Mouse (Mus musculus): ENCODE measurements at regions not wholly inside any gene's neighbourhood (a gene's known extent, or its start where the extent isn't known, plus 50 kb on each side); places are given as distances from the start of the nearest gene placed in this dataset.
"Not testable (repeated sequence)": the region's sequence is repeated elsewhere in the genome, so short reads cannot be mapped to it uniquely, and the experiment has no call there.

DNA sequence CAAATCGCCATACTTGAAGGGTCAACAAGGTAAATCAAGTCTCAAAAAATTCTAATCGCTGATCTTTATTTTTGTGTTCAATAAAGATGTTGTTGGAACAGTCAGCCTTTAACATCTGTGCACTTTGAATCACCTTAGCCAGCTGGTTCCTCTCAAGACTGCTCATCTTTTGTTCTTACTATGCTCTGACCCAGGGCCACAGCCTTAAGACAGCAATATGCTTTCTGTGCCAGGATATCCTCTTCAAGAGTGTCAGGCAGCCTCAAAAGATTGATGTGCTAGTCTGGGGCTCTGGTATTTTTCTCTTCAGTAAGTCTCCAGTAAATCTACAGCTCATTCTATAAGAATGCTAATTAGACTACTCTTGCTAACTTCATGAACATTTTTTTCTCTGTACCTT lies 199.9 kb downstream of the Dph6 start:
- no peak for DNase-seq

DNA sequence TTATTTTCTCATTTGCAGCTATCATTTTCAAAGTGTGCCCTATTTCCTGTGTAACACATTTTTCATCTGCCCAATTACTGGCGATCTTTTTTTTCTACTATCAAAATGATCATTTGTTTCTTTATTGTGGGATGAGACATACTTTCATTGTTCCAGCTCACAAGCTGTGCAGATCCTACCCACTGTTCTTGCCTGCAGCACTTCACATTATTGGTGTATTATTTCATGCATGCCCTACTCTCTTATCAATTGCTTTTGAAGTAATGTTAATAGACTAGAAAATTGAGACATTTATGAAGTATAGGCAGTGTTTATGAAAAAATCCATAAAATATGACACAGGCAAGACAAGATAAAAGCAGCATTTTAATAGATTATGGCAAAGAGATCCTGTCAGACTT lies 204.6 kb downstream of the Dph6 start:
- no peak for DNase-seq

DNA sequence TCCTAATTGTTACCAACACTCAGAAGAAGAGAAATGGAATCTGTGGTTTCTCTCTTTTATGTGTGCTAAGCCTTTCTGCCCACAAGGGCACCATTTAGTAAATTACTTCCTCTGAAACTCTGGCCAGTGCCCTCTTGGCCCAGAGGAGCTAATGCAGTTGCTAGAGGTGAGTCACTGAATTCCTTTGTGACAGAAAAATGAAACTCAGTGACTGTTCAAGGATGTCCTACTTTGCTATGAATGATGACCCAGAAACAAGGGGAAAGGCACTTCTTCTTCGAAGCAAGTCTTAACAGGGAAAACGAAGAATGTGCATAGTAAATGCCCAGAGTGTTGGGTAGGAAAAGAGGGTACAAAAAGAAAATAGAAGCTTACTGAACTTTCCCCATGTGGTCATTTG lies 211.0 kb downstream of the Dph6 start:
- no peak for DNase-seq

DNA sequence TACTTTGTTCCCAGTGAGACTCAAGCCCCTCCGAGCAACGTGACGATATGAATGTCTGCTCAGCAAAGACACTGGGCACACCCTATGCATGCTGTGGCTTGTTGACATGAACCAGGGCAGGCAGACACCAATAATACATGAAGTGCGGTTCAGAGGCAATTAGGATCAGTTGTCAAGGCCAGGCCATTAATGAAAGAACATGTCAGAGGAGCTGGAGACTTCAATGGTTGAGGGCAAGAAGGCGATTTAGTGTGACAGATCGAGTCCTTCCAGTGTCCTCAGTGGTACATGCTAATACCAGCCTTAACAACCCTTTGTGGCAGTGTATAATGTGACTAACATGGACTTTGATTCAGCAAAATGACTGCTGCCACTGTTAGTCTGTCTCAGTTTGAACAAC lies 213.8 kb downstream of the Dph6 start:
- DNase-seq = no peak

DNA sequence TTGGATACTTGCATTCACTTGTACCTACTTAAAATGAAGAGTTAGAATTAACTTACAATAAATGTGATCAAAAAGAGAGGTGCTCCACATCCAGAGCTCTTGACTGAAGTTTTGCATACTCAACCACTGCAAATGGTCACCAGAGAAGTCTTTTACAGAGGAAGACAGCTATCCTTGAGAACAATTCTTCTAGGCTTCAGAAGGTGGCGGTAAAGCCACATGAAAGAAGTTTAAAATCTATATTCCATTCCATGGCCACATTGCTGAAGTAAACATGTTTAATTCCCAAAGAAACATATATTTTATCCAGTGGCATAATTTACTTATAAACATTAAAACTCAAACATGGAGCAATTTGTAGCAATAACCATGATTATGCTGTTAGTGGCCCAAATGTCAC lies 215.1 kb downstream of the Dph6 start:
- DNase-seq = no peak

DNA sequence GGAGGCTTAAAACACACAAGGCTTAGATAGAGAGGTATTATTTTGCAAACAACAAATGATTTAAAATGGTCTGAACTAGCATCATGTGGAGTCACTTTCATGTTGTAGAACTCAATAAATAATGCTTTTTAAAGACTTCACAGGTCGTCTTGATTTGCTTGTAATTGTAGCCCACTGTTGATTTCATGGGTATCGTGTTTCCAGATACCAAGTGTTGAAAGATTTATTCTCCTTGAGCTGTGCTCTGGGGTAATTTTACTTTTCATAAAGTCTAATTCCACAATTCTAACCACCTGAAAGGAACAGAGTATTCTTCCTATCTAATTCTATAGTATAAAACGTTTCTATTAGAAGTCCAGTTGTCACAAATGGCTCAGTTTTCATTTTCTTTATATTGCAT lies 216.7 kb downstream of the Dph6 start:
- DNase-seq = no peak

DNA sequence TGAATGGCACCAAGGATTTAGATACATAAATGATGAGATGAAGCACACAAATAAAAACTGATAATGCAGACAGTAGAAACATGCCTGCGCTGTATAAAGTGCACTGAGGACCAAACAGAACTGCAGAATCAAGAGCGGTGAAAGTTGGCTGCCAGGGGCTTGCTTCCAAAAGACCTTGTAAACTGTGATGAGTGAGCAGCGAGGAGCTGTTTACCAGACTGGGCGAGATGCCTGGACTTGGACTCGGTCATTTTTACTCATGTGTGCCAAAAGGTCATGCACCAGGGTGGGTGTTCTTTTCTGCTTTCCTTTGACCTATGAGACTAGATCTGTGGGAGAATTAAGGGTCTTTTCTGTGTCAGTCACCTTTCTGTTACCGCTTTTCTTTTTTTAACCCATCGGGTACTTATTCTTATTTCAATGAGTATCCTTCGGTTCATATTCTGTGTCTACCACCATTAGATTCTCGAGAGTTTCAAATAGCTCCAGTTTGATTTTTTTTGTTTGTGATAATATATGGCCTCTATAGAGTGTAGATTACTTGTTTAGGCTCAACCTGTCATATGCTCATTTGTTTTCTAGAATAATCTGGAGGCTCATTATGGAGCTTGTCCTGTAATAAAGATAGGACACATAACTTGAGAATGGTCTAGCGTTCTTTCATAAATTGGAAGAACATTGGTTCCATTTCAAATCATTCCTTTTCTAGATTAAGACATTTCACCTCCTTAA lies 226.3 kb upstream of the Zfp770 start:
- peak in 1 of 2 experiments; percentile 1 for DNase-seq

DNA sequence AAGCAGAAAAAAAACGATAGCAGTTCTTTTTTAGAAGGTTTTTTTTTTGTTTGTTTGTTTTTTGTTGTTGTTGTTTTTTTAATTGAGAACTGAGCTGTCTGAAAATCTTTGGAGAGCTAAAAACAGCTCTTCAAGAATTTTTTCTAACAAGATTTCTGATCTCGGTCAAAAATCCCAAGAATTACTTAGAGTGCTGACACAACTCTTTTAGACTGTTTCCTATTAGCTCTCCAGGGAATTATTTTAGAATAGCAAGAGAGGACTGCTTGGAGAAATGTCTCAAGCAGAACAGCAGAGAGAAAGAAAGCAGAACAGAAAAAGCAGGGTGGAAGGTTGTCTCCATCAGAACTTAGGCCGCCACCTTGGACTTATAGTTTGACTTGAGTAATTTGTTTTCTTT lies 218.1 kb upstream of the Zfp770 start:
- no peak for DNase-seq

DNA sequence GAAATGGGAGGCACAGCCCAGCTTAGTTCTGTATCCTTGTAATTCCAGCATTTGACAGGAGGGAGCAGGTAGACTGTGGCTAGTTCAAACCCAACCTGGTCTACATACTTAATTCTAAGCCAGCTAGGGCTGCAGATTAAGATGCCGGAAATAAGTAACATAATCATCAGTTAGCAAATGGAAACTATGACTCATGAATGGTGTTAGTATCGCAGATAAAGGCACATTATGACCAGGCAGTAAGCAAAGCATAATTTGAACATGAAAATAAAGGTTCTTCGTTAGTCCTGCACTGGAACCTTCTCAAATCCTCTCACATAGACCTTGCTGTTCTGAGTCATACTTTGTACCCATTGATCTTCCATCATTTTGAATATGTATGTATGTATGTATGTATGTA lies 211.7 kb upstream of the Zfp770 start:
- no peak for DNase-seq

DNA sequence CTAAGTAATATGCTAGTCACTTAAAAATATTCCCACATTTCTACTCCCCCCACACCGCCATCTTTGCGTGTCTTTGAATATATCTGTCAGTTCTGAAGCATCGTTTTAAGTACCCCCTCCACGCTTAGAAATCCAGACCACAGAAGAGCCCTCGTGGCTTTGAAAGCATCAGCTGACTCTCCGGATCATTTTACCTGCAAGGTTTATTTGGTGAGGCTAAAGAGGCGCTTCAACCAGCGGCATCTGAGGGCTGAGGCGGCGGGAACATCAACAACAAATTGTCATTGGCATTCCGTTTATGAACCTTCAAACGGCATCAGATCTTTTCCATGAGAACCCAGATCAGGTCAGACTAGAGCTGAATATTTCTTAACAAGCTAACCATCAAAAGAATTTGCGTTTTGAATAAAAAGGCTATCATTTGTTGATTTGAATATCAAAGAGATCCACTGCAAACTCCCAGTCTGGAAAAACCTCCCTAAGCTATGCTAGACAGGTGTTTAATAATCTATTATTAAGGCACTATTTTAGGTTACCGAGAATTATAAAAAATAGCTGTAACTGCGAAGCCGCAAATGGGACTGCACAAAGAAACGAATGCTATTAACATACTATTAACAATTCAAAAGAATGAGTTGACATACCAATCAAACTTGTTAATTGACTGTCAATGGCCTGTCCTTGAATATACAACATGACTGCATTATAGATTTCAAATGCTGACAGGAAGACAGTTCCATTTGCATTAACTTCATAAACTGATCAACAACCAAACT lies 210.9 kb upstream of the Zfp770 start:
- DNase-seq = no peak

DNA sequence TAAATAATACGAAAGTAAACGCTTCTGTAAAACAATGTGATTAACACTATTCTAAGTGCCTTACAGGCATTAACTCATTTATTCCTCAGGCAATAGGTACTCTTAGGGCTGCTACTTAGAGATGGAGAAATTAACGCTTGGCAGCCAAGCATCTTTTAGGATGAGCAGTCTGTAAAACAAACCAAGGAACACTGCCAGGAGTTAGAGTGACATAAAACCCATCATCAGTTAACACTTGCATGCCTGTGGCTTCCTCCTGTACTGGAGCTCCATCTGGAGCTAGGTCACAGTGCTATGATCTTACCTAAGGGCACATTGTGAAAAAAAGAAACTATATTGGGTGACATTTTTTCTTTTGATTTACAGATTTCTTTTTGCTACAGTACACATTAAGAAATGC lies 209.4 kb upstream of the Zfp770 start:
- DNase-seq = no peak

DNA sequence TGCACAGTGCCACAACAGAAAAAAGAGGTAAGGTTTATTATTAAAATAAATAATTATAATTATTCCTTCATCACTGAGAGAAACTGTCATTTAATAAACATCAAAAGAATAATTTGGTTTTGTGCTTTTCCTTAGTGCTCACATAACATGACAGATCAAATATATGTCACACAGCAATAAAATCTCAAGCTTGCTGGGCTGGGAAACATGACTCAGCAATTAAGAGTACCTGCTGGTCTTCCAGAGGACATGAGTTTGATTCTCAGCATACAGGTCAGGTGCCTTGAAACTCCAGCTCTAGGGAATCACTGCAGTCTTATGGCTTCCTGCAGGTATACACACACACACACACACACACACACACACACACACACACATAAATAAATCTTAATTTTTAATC lies 208.3 kb upstream of the Zfp770 start:
- no peak for DNase-seq

DNA sequence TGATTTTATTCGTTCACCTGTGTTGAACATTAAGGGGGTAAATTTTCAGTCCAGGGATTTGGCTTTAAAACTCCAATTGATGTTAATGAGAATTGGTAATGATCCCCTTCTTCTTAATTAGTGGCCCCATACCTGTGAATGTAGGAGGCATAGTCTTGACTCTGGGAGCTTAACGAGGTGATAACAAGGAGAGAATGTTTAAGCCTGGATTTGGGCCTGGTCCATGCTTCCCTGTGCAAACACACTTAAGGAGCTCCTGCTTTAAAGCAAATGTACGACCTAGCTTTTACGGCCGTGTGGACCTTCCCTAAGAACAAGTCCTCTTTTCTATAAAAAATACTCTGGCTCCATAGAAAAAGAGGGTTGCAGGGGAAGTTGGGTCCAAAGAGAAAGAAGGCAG lies 206.1 kb upstream of the Zfp770 start:
- DNase-seq = no peak

DNA sequence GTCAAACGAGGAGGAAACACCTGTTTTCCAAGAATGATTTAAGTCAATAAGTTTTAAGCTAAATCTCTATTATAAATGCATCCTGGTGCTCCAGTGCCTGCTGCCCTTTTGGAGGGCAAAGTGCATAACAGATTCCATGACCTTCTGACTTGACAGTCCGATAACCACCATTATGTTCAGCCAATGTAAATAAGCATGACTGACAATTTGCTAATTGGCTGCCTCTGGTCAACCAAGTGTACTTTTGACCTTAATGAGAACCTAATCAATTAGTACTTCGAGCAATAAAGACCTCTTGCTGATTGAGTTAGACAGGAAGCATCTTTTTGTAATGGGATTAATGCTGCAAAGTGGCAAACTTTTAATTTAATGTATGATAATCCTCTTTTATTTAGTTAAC lies 183.3 kb upstream of the Zfp770 start:
- DNase-seq = no peak

DNA sequence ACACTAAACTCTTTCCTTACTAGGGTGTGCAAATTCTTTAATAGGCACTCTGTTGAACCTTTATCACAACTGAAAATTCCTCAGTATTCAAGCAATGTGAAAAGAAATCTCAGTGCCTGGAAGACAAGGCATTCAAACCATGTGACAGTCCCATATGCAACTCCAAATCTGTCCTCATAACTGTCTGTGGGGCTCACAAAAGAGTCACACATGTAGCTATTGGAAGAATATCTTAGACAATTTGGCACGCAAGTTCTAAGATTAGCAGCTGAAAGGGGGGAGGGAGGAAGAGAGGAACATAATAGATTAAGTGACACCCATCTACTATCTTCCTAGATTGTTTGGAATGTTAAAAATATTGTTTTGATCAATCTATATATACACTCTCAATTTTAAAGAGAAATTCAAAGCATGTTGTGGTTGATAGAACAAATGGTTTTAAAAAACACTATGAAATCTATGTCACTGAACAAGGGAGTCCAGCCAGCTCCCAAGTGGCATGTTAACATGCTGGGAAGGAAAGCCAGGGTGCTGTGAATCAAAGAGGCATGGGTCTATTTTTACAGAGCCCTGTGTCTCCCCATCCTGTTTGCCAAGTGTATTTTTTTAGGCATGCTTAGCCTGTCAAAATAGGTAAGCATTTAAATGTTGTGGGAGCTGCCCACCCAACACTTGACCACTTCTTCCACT lies 177.7 kb upstream of the Zfp770 start:
- DNase-seq = no peak

DNA sequence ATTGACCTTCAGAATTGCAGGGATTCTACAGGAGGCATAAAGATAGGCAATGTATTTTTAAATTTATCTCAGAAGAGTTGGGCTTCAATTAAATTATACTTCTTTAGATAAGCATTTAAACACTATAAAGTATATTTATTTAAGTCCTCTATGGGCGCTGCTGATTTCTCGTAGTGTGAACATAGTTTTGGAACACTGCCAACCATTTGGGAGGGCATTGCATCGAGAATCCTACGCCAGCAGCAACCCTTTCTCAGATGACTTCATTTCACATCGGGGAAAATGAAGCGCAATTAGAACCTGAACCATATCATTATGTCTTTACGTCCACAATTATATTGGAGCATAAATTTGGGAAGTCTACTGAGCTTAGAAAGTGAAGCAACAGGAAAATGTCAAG lies 172.2 kb upstream of the Zfp770 start:
- DNase-seq = no peak

DNA sequence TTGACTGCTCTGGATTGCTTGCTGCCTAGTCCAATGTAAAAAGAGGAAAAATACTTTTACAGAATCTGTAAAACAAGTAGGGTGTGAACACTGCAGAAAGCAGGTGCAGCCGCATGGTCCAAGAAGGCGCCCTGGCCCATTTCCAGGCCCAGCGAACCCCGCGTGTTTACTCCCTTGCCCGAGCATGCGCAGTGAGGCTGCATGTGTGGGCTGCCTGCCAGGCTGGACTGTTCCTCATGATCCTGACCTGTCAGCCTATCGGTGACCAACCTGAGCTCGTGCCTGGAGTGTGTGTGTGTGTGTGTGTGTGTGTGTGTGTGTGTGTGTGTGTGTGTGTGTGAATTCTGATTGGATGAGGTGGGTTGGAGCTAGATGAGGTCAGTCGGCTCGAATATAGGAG lies 152.6 kb upstream of the Zfp770 start:
- DNase-seq = not testable (repeated sequence)

DNA sequence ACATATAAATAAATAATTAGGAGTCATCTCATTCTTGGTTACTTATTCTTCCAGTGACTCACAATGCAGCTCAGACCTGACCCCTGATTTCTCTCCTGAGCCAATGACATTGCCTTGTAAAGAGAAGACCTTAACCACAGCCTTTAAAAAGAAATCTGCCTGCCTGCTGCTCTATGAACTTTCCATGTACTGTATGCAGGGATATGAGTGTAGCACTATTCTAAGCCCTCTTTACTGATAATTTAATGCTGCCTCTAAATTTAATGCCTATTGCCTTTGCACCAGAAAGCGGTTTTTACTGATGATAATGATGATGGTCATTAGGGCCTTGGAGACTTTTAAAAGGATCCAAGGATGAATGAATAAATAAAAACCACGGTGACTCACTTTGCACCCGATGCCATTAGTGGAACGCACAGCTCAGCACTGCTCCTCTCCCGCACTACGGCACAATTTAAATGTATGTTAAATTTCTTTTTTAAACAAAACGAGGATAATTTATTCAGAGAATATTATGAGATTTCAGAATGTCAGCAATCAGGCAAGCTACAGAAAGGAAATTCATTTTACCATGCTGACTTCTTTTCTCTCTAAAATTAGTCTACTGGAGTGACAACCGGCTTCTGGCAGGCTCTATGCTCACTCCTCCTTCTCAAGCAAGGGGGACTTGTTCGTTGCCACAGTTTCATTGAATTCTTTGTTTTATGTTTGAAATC lies 139.5 kb upstream of the Zfp770 start:
- no peak for DNase-seq

DNA sequence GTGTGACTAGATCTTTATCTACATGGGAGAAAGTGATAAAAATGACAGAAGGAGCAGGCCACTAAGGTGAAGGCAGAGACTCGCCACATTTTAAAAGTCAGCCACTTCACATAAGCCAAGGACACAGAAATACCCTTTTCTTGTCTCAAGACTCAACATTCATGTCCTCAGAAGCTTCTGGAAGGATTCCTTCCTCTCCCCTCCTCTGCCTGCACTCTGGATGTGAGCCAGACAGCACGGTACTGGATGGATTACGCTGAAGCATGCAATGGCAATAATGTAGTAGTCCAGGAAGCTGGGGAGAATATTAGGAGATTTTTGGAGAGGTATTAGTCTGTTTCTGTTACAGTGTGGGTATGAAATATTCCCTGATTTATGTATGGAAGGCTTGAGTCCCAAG lies 100.5 kb upstream of the Zfp770 start:
- no peak for DNase-seq

DNA sequence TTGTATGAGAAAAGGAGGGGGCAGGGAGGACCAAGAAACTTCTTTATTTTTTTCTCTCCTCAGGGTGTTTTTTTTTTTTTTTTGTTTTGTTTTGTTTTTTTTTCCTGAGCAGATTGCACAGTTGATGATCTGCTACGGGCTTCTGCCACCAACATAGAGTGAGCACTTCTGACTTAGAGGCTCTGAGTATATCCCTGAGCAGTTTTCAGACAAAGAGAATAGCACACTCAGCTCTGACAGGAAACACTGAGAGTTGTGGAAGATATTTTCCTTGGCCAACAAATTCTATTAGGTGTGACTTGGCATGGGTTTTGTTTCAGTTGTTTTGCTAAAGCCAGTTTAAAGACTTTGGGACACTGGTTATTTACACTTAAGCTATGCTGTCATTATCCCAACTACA lies 93.8 kb upstream of the Zfp770 start:
- DNase-seq = no peak

DNA sequence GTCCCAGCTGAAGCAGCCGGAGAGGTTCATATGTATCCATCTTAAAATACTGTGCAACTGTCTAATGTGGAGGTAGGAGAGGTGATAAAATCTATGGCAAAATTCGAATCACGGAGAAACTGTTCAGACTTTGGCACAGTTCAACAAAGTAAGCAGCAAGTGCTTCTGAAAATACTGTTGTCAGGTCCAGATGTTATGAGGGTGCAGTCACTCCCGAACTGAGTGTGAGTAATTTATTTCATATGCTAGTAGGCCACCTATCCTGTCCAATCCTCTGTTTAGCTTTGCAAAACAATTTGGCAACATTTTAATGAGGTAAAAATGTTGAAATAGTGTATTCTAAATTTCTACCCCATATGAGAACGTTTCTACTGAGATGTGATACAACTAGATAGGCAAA lies 90.1 kb upstream of the Zfp770 start:
- no peak for DNase-seq

DNA sequence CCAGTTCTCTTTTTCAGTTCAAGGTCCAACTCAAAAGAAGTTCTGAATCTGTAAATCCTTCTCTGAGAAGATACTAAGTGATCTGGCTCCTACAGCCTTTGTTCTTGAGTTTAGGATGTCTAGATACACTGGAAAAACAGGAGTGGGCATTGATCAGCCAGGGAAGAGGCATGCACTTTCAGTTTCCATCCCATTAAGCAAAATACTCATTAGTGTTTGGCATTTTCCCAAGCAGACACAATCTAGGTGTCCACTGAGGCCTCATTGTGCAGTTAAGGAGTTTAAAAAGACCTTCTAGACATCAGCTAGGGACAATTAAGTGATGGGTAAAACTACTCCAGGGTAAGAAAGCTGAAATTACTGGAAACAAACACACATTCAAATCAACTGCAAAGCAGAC lies 74.3 kb upstream of the Zfp770 start:
- DNase-seq = no peak

DNA sequence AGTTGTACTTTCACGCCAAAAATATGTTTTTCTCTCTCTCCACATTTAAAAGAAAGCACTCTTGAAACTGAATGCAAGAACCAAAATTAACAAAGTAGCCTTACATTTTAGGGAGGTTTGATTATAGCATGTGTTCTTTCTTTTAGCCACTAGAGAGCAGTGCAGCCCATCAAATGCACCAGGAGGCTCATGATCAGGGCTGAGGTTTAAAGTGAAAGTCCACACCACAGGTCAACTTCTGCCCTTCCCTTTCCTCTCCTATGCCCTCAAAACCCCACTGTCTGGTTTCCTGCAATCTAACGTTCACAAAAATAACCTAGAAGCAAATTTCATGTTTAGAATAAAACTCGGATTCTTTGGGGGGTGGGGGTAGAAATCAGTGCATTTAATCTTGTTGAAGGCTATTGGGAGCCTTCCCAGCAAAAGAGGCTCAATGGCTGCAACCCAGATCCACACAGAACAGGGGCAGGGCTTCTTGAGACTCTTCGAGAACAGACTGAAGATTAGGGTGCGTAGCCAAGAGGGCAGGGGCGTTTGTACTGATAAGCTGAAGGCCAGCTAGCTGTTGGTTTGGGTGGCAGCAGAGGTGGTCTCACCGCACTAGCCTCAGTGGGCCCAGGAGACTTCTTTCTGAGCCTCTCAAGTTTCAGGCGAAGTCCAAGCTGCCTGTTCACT lies 59.3 kb upstream of the Zfp770 start:
- DNase-seq = peak in 1 of 2 experiments; percentile 10

Measured in spleen, adult 18-20 months (tissue).